Mouse (Mus musculus) cerebellum, adult 2 months (tissue): ENCODE measurements around the gene Rimbp2. TPM values are rescaled to one million over a fixed set of nuclear protein-coding genes. Genes with fewer than 3 reads are reported as not detected.

Experiments used
- DNase-seq, 2 experiments: peaks; one replicate each; pipeline ENCODE4 v3.0.0; 2021
- H3K27ac ChIP-seq: fragments of 200-500 bp; 2 replicates; pipeline ENCODE4 v1.5.1; 2012; ENCODE audit warnings: low read length, control low read depth, inconsistent platforms; ENCODE audit not compliant: insufficient read depth
- H3K27me3 ChIP-seq: fragments of 200-500 bp; 2 replicates; pipeline ENCODE4 v1.6.1; 2012; ENCODE audit warnings: inconsistent platforms, mild to moderate bottlenecking, low read length, moderate library complexity; ENCODE audit not compliant: control insufficient read depth, insufficient read depth
- H3K4me1 ChIP-seq: fragments of 200-500 bp; 2 replicates; pipeline ENCODE4 v1.6.1; 2011; ENCODE audit warnings: low read length; ENCODE audit not compliant: control insufficient read depth, insufficient read depth
- H3K4me3 ChIP-seq: fragments of 200-500 bp; replicated peaks from 2 replicates; pipeline ENCODE3; 2011; ENCODE audit warnings: mild to moderate bottlenecking, low read depth, low read length, control low read depth; ENCODE audit not compliant: insufficient read depth
- CTCF ChIP-seq: fragments of 200-500 bp; IDR thresholded peaks from 2 replicates; pipeline ENCODE4 v1.5.1; 2011; ENCODE audit warnings: low read depth, mild to moderate bottlenecking, control low read depth, low read length, moderate library complexity, borderline replicate concordance; ENCODE audit not compliant: insufficient read depth
- POLR2A ChIP-seq: fragments of 200-500 bp; IDR thresholded peaks from 2 replicates; pipeline ENCODE4 v1.6.1; 2011; ENCODE audit warnings: low read length, control low read depth, borderline replicate concordance; ENCODE audit not compliant: insufficient read depth
- WGBS: fragments of 180-500 bp; shearing (Covaris S2); methylation state at CpG from one replicate; pipeline ENCODE4 v1.1.7; 2018; 5-methylcytosine and 5-hydroxymethylcytosine counted together
- polyA plus RNA-seq: library from polyadenylated mRNA; depleted of rRNA; stranded (reverse); fragments of >200 nt; gene quantifications from 2 replicates; pipeline ENCODE4 v1.2.3, GENCODE M21; 2012

The Rimbp2 gene
- polyA plus RNA-seq, 1 experiment, result 16.1 TPM

DNA sequence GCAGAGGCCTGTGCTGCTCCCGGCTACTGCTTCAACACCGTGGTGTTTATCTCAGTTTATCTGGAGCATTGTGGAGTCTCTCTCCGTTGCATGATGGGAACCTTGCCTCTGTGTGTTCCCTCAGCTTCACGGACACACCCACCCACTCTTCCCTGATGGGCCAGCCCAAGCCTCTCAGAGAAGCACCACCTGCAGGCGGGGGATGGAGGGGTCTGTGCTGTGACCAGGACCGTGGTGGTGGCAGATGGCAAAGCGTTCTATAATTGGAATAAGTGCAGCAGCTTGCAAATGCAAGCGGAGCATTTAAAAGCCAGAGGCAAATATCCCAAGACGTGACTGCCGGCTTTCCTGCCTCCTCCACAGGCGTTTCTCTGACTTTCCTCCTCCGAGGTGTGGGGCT is 143.3 kb downstream of the Rimbp2 start:
- no peak overlapping the region for H3K27ac ChIP-seq
- H3K4me1 ChIP-seq, result peaks cover 12% of the 10 kb centered on the region
- WGBS, result 8% methylated on average over 12 of the region's 12 CpGs
- DNase-seq, result peak; percentile 17 to 18
- no peak overlapping the region for H3K4me3 ChIP-seq
- TF ChIP-seq CTCF (no peak), POLR2A (no peak)
- peaks cover 3% of the 10 kb centered on the region; the same call in 1 of the 2 replicates for H3K27me3 ChIP-seq

DNA sequence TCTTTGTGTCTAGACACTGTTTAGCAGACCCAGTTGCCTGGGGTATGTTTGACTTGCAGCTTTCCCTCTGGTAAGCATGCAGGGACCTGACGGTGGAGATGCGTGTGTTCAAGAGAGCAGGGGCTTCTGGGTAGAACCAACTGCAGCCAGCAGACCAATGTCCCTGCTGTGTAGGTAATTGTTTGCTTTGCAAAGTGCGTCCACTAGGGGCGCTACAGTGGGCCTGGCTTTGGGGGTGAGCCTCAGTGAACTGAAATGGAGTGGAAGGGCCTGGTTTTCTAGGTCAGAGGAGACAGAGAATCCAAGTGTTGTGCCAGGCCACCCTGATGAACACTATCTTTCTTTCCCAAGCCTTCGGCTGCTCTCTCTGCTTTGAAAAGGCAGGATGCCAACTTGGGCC is 143.9 kb downstream of the Rimbp2 start:
- WGBS, result 9% methylated on average over 5 of the region's 5 CpGs
- TF ChIP-seq POLR2A (no peak), CTCF (peak; percentile 62)
- H3K27me3 ChIP-seq, result peaks cover 3% of the 10 kb centered on the region; the same call in 1 of the 2 replicates
- no peak overlapping the region for H3K4me3 ChIP-seq
- H3K4me1 ChIP-seq, result peaks cover 12% of the 10 kb centered on the region
- peak; percentile 21 to 34 for DNase-seq
- no peak overlapping the region for H3K27ac ChIP-seq

DNA sequence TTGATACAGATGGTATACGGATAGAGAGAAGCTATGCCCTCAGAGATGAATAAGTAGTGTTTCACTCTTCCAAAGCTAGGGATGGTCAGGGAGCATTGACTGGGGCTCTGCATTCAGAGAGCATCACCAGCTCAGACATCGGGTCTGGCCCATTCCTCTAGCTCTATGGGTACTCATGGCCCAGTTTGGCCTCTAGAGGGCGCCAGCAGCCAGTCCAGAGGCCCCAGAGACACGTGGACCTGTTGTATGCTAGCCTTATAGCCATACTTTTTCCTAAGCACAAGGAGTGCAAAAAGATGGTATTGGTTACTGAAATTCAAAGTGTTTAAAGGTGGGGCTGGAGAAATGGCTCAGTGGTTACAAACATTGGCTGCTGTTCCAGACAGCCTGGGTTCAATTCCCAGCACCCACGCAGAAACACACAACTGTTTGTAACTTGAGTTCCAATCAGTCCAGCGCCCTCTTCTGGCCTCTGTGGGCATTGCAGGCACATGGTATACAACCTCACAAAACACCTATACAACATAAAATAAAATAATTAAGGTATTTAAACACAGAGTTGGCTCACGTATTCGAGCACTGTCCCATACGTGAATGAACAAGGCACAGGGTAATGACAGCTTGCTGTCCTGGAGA is 144.6 kb downstream of the Rimbp2 start:
- 49% methylated on average over 9 of the region's 9 CpGs for WGBS
- no peak overlapping the region for H3K27ac ChIP-seq
- H3K4me1 ChIP-seq, result peaks cover 12% of the 10 kb centered on the region
- peaks cover 3% of the 10 kb centered on the region; the same call in 1 of the 2 replicates for H3K27me3 ChIP-seq
- DNase-seq, result peak in 1 of 2 experiments; percentile 18
- TF ChIP-seq CTCF, result peak; percentile 43; the same call in 1 of the 2 replicates
- TF ChIP-seq POLR2A, result no peak
- H3K4me3 ChIP-seq, result no peak overlapping the region

DNA sequence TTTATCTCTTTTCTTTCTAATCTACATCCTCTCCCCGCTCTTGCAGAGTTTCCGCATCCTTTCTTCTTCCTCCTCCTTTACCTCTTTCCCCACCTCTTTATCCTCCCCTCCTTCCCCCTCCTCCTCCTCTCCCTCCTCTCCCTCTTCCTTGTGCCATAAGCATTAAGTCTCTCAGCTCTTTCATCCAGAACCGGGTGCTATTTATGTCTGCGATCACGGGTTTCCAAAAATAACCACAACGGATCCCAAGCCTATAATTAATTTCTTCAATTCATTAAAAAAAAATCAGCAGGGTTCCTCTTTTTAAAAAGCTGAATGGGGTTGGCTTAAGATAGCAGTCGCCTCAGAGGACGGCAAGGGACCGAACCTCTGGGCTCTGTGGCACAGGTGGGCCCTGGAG is 145.9 kb downstream of the Rimbp2 start:
- TF ChIP-seq POLR2A, result no peak
- TF ChIP-seq CTCF, result no peak
- no peak overlapping the region for H3K27ac ChIP-seq
- peaks cover 12% of the 10 kb centered on the region for H3K4me1 ChIP-seq
- 43% methylated on average over 9 of the region's 9 CpGs for WGBS
- H3K4me3 ChIP-seq, result no peak overlapping the region
- DNase-seq, result no peak
- H3K27me3 ChIP-seq, result no peaks in the 10 kb centered on the region; the same call in 1 of the 2 replicates

GRCm38 (mm10) chr5:128806296-128806998 is 146.8 kb downstream of the Rimbp2 start:
- Histone ChIP-seq H3K27me3 (no peaks in the 10 kb centered on the region; the same call in 1 of the 2 replicates), H3K4me3 (no peak overlapping the region), H3K27ac (no peak overlapping the region), H3K4me1 (peaks cover 12% of the 10 kb centered on the region)
- peak; percentile 24 to 41 for DNase-seq
- TF ChIP-seq POLR2A (no peak), CTCF (no peak)
- WGBS, result 8% methylated on average over 13 of the region's 13 CpGs

DNA sequence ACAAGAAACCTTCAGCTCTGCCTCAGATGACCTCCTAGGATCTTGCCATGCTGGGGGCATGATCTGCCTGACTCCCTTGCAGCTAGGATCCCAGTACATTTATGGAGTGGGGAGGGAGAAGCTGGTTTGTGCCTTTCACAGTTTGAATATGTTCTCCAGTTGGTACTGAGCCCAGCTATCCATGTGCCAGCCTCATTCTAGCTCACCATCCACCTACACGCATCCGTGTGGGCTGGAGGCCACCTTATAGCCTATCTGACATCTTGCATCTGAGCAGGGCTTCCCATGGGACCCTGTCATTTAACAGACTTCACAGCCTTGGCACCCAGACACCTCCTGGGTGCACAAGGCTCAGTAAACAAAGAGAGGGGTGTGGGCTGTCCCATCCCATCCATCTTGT is 148.2 kb downstream of the Rimbp2 start:
- 19% methylated on average over 2 of the region's 2 CpGs for WGBS
- DNase-seq, result no peak
- no peak overlapping the region for H3K27ac ChIP-seq
- H3K4me3 ChIP-seq, result no peak overlapping the region
- TF ChIP-seq POLR2A, result no peak
- TF ChIP-seq CTCF, result no peak
- peaks cover 9% of the 10 kb centered on the region for H3K4me1 ChIP-seq
- no peaks in the 10 kb centered on the region; the same call in 1 of the 2 replicates for H3K27me3 ChIP-seq

DNA sequence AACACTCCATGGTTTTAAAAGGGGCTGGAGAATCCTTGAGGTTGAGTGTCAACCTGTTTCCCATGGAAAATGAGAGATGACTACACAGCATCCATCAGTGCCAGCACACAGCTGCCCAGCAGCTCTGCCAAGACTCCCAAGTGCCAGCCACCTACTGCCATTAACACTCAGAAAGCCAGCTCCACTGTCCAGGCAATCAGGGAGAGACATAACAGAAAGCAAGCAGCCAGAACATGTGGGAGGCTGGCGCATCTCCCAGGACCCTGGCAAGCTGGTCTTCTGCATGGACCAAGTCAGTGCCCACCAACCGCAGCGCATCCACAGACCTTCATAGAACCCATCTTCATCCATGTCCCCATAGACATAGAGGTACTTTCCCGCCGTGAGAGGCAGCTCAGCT is 152.7 kb downstream of the Rimbp2 start:
- DNase-seq, result no peak
- Histone ChIP-seq H3K27ac (no peak overlapping the region), H3K4me1 (no peaks in the 10 kb centered on the region), H3K27me3 (no peaks in the 10 kb centered on the region), H3K4me3 (no peak overlapping the region)
- TF ChIP-seq CTCF (no peak), POLR2A (no peak)
- WGBS, result 14% methylated on average over 5 of the region's 5 CpGs

GRCm38 (mm10) chr5:128781621-128782020 is 171.7 kb downstream of the Rimbp2 start:
- no peak overlapping the region for H3K27ac ChIP-seq
- TF ChIP-seq POLR2A, result no peak
- TF ChIP-seq CTCF, result no peak
- 60% methylated on average over 22 of the region's 22 CpGs for WGBS
- no peaks in the 10 kb centered on the region; the same call in 1 of the 2 replicates for H3K27me3 ChIP-seq
- no peaks in the 10 kb centered on the region for H3K4me1 ChIP-seq
- no peak for DNase-seq
- H3K4me3 ChIP-seq, result no peak overlapping the region
